Mouse (Mus musculus) neural tube, embryonic 14.5 days (tissue): ENCODE measurements around the gene Psmd12. TPM values are rescaled to one million over a fixed set of nuclear protein-coding genes. Genes with fewer than 3 reads are reported as not detected.

Source experiments
- ATAC-seq: fragments of 200-750 bp; cut with Nextera tagmentation; 2 replicates; pipeline ENCODE4 v1.8.0; 2017; ENCODE audit warnings: low read depth, mild to moderate bottlenecking, moderate TSS enrichment, moderate library complexity
- H3K27ac ChIP-seq: fragments of 300-500 bp; sonication (generic); 2 replicates; pipeline ENCODE4 v1.5.1; 2014; ENCODE audit warnings: low read depth, mild to moderate bottlenecking, control low read depth, low read length, moderate library complexity, mixed read lengths
- H3K27me3 ChIP-seq: fragments of 300-500 bp; sonication (generic); 2 replicates; pipeline ENCODE4 v1.6.1; 2014; ENCODE audit warnings: low read length; ENCODE audit not compliant: control insufficient read depth, insufficient read depth
- H3K36me3 ChIP-seq: fragments of 300-500 bp; sonication (generic); 2 replicates; pipeline ENCODE4 v1.6.1; 2014; ENCODE audit warnings: low read length, mixed read lengths; ENCODE audit not compliant: control insufficient read depth, insufficient read depth
- H3K4me1 ChIP-seq: fragments of 300-500 bp; sonication (generic); 2 replicates; pipeline ENCODE4 v1.6.1; 2014; ENCODE audit warnings: low read length; ENCODE audit not compliant: control insufficient read depth, insufficient read depth
- H3K4me2 ChIP-seq: fragments of 300-500 bp; sonication (generic); 2 replicates; pipeline ENCODE4 v1.6.1; 2014; ENCODE audit warnings: mild to moderate bottlenecking, low read depth, low read length, control low read depth
- H3K4me3 ChIP-seq: fragments of 300-500 bp; sonication (generic); 2 replicates; pipeline ENCODE4 v1.5.1; 2014; ENCODE audit warnings: low read depth, low read length, control low read depth, mixed read lengths
- H3K9ac ChIP-seq: fragments of 300-500 bp; sonication (generic); replicated peaks from 2 replicates; pipeline ENCODE4 v1.6.1; 2014; ENCODE audit warnings: low read depth, mild to moderate bottlenecking, control low read depth, low read length, mixed read lengths
- H3K9me3 ChIP-seq: fragments of 300-500 bp; sonication (generic); 2 replicates; pipeline ENCODE4 v1.6.1; 2016; ENCODE audit warnings: low read length; ENCODE audit not compliant: control insufficient read depth
- WGBS: fragments of 180-500 bp; shearing (Covaris S2); extraction: QIAGEN DNeasy Blood & Tissue Kit; methylation state at CpG from one replicate; pipeline ENCODE4 v1.1.7; 2014; 5-methylcytosine and 5-hydroxymethylcytosine counted together
- polyA plus RNA-seq: library from polyadenylated mRNA; unstranded; fragments of >200 nt; fragmentation: Nextera tagmentation; extraction: Ambion mirVana; gene quantifications from 2 replicates; pipeline ENCODE4 v1.2.1, GENCODE M21; 2014

Psmd12 gene
- polyA plus RNA-seq, 1 experiment from 2014 or later, result 159 TPM

DNA sequence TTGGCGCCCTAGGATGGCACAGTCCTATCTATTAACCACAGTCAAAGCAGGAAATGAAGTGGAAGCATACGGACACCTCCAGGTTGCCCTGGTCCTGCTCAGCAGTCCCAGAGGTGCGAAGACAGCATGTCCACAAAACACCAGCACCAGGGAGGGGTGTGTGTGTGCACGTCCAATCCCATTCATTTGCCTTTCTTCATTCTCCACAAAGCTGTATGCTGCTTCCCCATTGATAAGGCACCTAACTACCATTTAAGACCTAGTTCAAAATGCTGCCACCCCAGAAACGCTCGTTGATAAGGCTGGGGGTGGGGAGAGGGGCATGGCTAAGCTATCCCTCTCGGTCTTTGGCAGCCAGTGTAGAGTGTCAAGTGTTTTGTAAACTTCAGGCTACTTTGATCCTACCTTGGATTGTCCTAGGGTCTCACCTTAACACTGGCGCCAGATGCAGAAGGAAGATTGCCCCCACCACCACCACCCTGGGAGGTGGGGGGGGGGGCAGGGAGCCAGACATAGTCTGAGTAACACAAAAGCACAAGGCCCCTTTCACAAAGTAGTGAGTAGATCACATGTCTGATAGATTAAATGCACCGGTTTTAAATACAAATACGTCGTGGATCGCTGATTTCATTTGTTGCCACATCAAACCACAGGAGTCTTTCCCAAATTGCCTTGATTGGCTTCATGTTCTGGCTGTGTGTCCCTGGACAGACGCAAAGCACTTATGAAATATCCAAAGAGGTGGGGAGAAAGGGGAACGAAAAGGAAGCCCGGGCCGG is 10.8 kb upstream of the Psmd12 start:
- Histone ChIP-seq H3K9ac (peak overlapping the region; percentile 85), H3K4me2 (peak overlapping the region; percentile 50), H3K4me1 (peaks cover 7% of the 10 kb centered on the region; the same call in 1 of the 2 replicates), H3K27ac (0 out of 2 replicates have a peak overlapping the region, but pooled peaks have one; percentile 80), H3K36me3 (no peaks in the 10 kb centered on the region), H3K27me3 (peaks cover 2% of the 10 kb centered on the region; the same call in 1 of the 2 replicates), H3K4me3 (peak overlapping the region; percentile 84), H3K9me3 (no peaks in the 10 kb centered on the region)
- no peak for ATAC-seq
- WGBS, result 18% methylated on average over 16 of the region's 16 CpGs

- Histone ChIP-seq H3K4me1 (peaks cover 7% of the 10 kb centered on the region; the same call in 1 of the 2 replicates), H3K9me3 (no peaks in the 10 kb centered on the region), H3K27me3 (peaks cover 2% of the 10 kb centered on the region; the same call in 1 of the 2 replicates), H3K9ac (peak overlapping the region; percentile 85), H3K27ac (peak overlapping the region; percentile 80), H3K4me3 (peak overlapping the region; percentile 84), H3K36me3 (no peaks in the 10 kb centered on the region), H3K4me2 (peak overlapping the region; percentile 50)
- ATAC-seq, result peak; percentile 91
- WGBS, result 0% methylated on average over 38 of the region's 38 CpGs
These were observed 10.2 kb upstream of the Psmd12 start for GRCm38 (mm10) chr11:107469031-107469522.

GRCm38 (mm10) chr11:107469523-107470371 is 9.5 kb upstream of the Psmd12 start:
- Histone ChIP-seq H3K4me2 (peak overlapping the region; percentile 50), H3K4me1 (peaks cover 7% of the 10 kb centered on the region; the same call in 1 of the 2 replicates)
- under 1% methylated on average over 57 of the region's 59 CpGs for WGBS

GRCm38 (mm10) chr11:107470521-107471041 is 8.7 kb upstream of the Psmd12 start, which contains the start of gene Pitpnc1:
Gene Pitpnc1 (minus strand): TSS chr11:107470699.
- peak within 1 kb of the TSS; percentile 84 for H3K4me3 ChIP-seq
- peaks cover 7% of the 10 kb centered on the region; the same call in 1 of the 2 replicates for H3K4me1 ChIP-seq
- peak within 1 kb of the TSS; percentile 50 for H3K4me2 ChIP-seq
- no peaks in the 10 kb centered on the region for H3K36me3 ChIP-seq
- WGBS, result under 1% methylated on average over 37 of the region's 37 CpGs
- H3K9ac ChIP-seq, result peak within 1 kb of the TSS; percentile 85
- H3K27ac ChIP-seq, result peak within 1 kb of the TSS; percentile 80
- H3K9me3 ChIP-seq, result no peaks in the 10 kb centered on the region
- H3K27me3 ChIP-seq, result peaks cover 2% of the 10 kb centered on the region; the same call in 1 of the 2 replicates
- ATAC-seq, result peak; percentile 91

More at GRCm38 (mm10) chr11:107469523-107470371, 9.5 kb upstream of the Psmd12 start:
- ATAC-seq, result peak; percentile 50
- Histone ChIP-seq H3K9ac (peak overlapping the region; percentile 85), H3K27me3 (peaks cover 2% of the 10 kb centered on the region; the same call in 1 of the 2 replicates), H3K27ac (peak overlapping the region; percentile 80), H3K4me3 (peak overlapping the region; percentile 84), H3K36me3 (no peaks in the 10 kb centered on the region), H3K9me3 (no peaks in the 10 kb centered on the region)

DNA sequence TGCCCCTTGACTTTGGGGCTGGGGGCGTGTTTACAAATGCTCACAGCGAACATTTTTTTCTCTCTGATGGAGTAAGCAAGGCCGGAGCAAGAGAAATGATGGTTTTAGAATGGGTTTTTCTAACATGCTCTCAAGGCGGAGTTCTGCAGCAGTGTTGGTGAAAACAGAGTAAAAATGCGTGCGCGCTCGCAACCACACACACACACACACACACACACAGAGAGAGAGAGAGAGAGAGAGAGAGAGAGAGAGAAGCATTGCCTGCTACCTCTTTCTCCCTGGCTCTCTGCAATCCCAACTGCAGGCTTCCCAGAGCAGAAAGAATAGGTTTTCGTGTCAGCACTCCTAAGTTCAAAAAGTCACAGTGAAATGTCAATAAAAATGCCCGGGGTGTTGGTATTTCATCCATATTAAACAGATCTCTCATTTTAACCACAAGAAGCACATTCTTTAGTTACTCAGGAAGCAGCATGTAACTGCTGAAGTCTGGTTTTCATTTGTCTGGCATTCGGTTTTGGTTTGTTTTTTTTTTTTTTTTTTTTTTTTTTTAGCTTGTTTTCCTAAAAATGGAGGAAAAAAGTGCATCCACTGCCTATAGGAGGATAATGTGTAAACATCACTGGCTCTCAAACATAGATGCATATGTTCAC is 8.1 kb upstream of the Psmd12 start:
- Histone ChIP-seq H3K4me1 (peaks cover 5% of the 10 kb centered on the region; the same call in 1 of the 2 replicates), H3K9ac (no peak overlapping the region; the same call in 1 of the 2 replicates), H3K9me3 (no peaks in the 10 kb centered on the region), H3K36me3 (no peaks in the 10 kb centered on the region), H3K27ac (peak overlapping the region; percentile 80; the same call in 1 of the 2 replicates), H3K27me3 (peaks cover 2% of the 10 kb centered on the region; the same call in 1 of the 2 replicates), H3K4me2 (peak overlapping the region; percentile 50), H3K4me3 (peak overlapping the region; percentile 84)
- 7% methylated on average over 11 of the region's 11 CpGs for WGBS
- ATAC-seq, result no peak

GRCm38 (mm10) chr11:107472304-107472703 is 7.0 kb upstream of the Psmd12 start:
- Histone ChIP-seq H3K36me3 (no peaks in the 10 kb centered on the region), H3K4me1 (peaks cover 5% of the 10 kb centered on the region; the same call in 1 of the 2 replicates), H3K27me3 (peaks cover 2% of the 10 kb centered on the region; the same call in 1 of the 2 replicates), H3K4me3 (no peak overlapping the region), H3K9me3 (no peaks in the 10 kb centered on the region), H3K9ac (no peak overlapping the region), H3K4me2 (no peak overlapping the region), H3K27ac (no peak overlapping the region)
- no peak for ATAC-seq
- WGBS, result 76% methylated on average over 3 of the region's 3 CpGs

DNA sequence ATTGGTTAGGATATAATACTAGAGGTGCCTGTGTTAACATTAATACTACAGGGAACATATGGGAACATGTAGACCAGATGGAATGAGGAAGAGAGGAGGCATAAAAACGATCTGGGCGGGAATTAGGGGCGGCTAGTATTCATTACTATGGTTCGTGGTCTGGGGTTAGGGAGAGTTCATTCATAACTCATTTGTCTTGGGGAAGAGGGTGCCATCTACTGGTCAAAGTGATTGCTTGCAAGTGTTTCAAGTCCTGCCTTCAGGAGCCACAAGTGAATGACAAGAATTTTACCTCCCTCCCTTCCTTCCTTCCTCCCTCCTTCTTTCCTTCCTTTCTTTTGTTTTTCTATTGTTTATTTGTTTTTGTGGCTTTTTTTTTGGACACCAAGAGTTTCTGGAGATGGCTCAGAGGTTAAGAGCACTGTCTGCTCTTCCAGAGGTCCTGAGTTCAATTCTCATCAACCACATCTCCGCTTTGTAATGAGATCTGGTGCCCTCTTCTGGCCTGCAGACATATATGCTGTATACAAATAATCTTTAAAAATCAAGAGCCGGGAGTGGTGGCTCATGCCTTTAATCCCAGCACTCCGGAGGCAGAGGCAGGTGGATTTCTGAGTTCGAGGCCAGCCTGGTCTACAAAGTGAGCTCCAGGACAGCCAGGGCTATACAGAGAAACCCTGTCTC is 6.0 kb upstream of the Psmd12 start:
- peaks cover 2% of the 10 kb centered on the region; the same call in 1 of the 2 replicates for H3K4me1 ChIP-seq
- H3K9me3 ChIP-seq, result no peaks in the 10 kb centered on the region
- no peak overlapping the region for H3K4me3 ChIP-seq
- no peak overlapping the region for H3K4me2 ChIP-seq
- no peaks in the 10 kb centered on the region for H3K36me3 ChIP-seq
- no peak overlapping the region for H3K9ac ChIP-seq
- no peak for ATAC-seq
- peaks cover 2% of the 10 kb centered on the region; the same call in 1 of the 2 replicates for H3K27me3 ChIP-seq
- WGBS, result 25% methylated on average over 8 of the region's 8 CpGs
- no peak overlapping the region for H3K27ac ChIP-seq
